Comparison of ENCODE assay signal across 8 mouse cellular contexts in the genomic region with DNA sequence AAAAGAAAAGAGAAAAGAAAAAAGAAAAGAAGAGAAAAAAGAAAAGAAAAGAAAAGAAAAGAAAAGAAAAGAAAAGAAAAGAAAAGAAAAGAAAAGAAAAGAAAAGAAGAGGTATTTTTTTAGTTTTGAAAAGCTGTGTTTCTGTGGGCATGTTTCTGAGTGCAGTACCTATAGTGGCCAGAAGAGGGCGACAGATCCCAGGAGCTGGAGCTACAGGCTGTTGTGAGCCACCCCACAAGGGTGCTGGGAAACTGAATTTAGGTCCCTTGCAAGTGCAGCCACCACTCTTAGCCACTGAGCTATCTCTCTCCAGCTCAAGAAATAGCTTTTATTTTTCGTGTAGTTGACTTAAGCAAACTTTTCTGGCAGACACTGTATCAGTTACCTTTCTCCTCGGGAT. TPM values are rescaled to one million over a fixed set of nuclear protein-coding genes. Genes with fewer than 3 reads are reported as not detected.
DNase-seq lines count a peak whose midpoint lies in the region; ATAC-seq and TF ChIP-seq lines count a peak whose summit lies in the region.

No protein-coding gene starts in this region.

- no peaks in the 10 kb centered on the region for H3K9me3 ChIP-seq in heart, postnatal 0 days (replicated peaks; ENCODE audit: control insufficient read depth, low read length)
- 0 out of 2 replicates have a peak, but pooled peaks cover 3% of the 10 kb centered on the region for H3K9me3 ChIP-seq in heart, embryonic 12.5 days (replicated peaks)
- H3K9me3 ChIP-seq in forebrain, embryonic 12.5 days, result peaks cover 8% of the 10 kb centered on the region; the same call in 1 of the 2 replicates
- H3K9me3 ChIP-seq in heart, embryonic 10.5 days, result no peaks in the 10 kb centered on the region

- no peak for ATAC-seq in heart, postnatal 0 days (ENCODE audit: insufficient read depth, low read depth)
- no peak for ATAC-seq in heart, embryonic 12.5 days (ENCODE audit: insufficient number of reproducible peaks, low FRiP score)
- no peak for ATAC-seq in forebrain, embryonic 12.5 days (ENCODE audit: low FRiP score)

- WGBS in heart, postnatal 0 days, result 60% methylated on average over 3 of the region's 3 CpGs
- WGBS in heart, embryonic 12.5 days, result 55% methylated on average over 3 of the region's 3 CpGs
- WGBS in spleen, adult 2 months, result 61% methylated on average over 3 of the region's 3 CpGs
- 60% methylated on average over 3 of the region's 3 CpGs for WGBS in forebrain, embryonic 12.5 days
- 59% methylated on average over 3 of the region's 3 CpGs for WGBS in heart, embryonic 10.5 days

- H3K27ac ChIP-seq in heart, postnatal 0 days (ENCODE audit: low read depth), result no peak overlapping the region
- no peak overlapping the region for H3K27ac ChIP-seq in heart, embryonic 12.5 days (ENCODE audit: poor library complexity, severe bottlenecking)
- H3K27ac ChIP-seq in spleen, adult 2 months (ENCODE audit: insufficient read depth, low read length), result no peak overlapping the region
- no peak overlapping the region for H3K27ac ChIP-seq in forebrain, embryonic 12.5 days
- H3K27ac ChIP-seq in heart, embryonic 10.5 days, result no peak overlapping the region

- H3K36me3 ChIP-seq in heart, postnatal 0 days (replicated peaks; ENCODE audit: control insufficient read depth, insufficient read depth, low read length), result no peaks in the 10 kb centered on the region
- H3K36me3 ChIP-seq in heart, embryonic 12.5 days, result no peaks in the 10 kb centered on the region
- H3K36me3 ChIP-seq in spleen, adult 2 months (ENCODE audit: control insufficient read depth, insufficient read depth, low read length), result no peaks in the 10 kb centered on the region
- no peaks in the 10 kb centered on the region for H3K36me3 ChIP-seq in forebrain, embryonic 12.5 days (replicated peaks)
- no peaks in the 10 kb centered on the region for H3K36me3 ChIP-seq in heart, embryonic 10.5 days

- no peaks in the 10 kb centered on the region for H3K4me1 ChIP-seq in heart, postnatal 0 days (ENCODE audit: control insufficient read depth, insufficient read depth)
- no peaks in the 10 kb centered on the region for H3K4me1 ChIP-seq in heart, embryonic 12.5 days (replicated peaks)
- no peaks in the 10 kb centered on the region for H3K4me1 ChIP-seq in spleen, adult 2 months (ENCODE audit: control insufficient read depth, insufficient read depth, insufficient read length)
- H3K4me1 ChIP-seq in forebrain, embryonic 12.5 days, result peaks cover 10% of the 10 kb centered on the region
- H3K4me1 ChIP-seq in heart, embryonic 10.5 days, result no peaks in the 10 kb centered on the region

- TF ChIP-seq POLR2A in spleen, adult 2 months (IDR thresholded peaks at IDR 0.05; ENCODE audit: low read depth, low read length), result no peak

- peak; percentile 50 for TF ChIP-seq CTCF in heart, postnatal 0 days (IDR thresholded peaks at IDR 0.05; ENCODE audit: low read depth)
- peak; percentile 68; the same call in 1 of the 2 replicates for TF ChIP-seq CTCF in spleen, adult 2 months (IDR thresholded peaks at IDR 0.05; ENCODE audit: extremely low read depth, insufficient read depth, insufficient read length, insufficient replicate concordance)

- H3K4me3 ChIP-seq in heart, postnatal 0 days (ENCODE audit: low read depth, low read length), result no peak overlapping the region
- no peak overlapping the region for H3K4me3 ChIP-seq in heart, embryonic 12.5 days
- H3K4me3 ChIP-seq in spleen, adult 2 months (ENCODE audit: extremely low read depth, insufficient read depth, insufficient read length), result no peak overlapping the region
- H3K4me3 ChIP-seq in forebrain, embryonic 12.5 days (replicated peaks), result no peak overlapping the region
- no peak overlapping the region for H3K4me3 ChIP-seq in heart, embryonic 10.5 days

- no peak overlapping the region for H3K9ac ChIP-seq in heart, postnatal 0 days (replicated peaks; ENCODE audit: low read depth, low read length)
- no peak overlapping the region for H3K9ac ChIP-seq in heart, embryonic 12.5 days
- no peak overlapping the region for H3K9ac ChIP-seq in forebrain, embryonic 12.5 days

- H3K4me2 ChIP-seq in heart, postnatal 0 days (ENCODE audit: low read depth, low read length), result no peak overlapping the region
- H3K4me2 ChIP-seq in heart, embryonic 12.5 days, result no peak overlapping the region
- no peak overlapping the region for H3K4me2 ChIP-seq in forebrain, embryonic 12.5 days

- no peak for TF ChIP-seq EP300 in heart, postnatal 0 days (IDR thresholded peaks at IDR 0.05; ENCODE audit: low read depth)

- no peaks in the 10 kb centered on the region for H3K27me3 ChIP-seq in heart, postnatal 0 days (ENCODE audit: control insufficient read depth, insufficient read depth, low read length)
- no peaks in the 10 kb centered on the region for H3K27me3 ChIP-seq in heart, embryonic 12.5 days (replicated peaks)
- no peaks in the 10 kb centered on the region for H3K27me3 ChIP-seq in spleen, adult 2 months (ENCODE audit: control insufficient read depth, insufficient read depth, low read length)
- no peaks in the 10 kb centered on the region for H3K27me3 ChIP-seq in forebrain, embryonic 12.5 days
- no peaks in the 10 kb centered on the region for H3K27me3 ChIP-seq in heart, embryonic 10.5 days (ENCODE audit: insufficient read depth, poor library complexity, severe bottlenecking)

- no peak for DNase-seq in heart, postnatal 0 days (ENCODE audit: low spot score)
- peak; percentile 23 for DNase-seq in urinary bladder, postnatal 25 days (ENCODE audit: low spot score)
- DNase-seq in urinary bladder, postnatal 10 days (ENCODE audit: low spot score), result no peak
- peak; percentile 70 for DNase-seq in induced T-regulatory cell, adult 2 months (ENCODE audit: low read depth)
- peak in 1 of 2 experiments; percentile 36 for DNase-seq in spleen, adult 2 months (ENCODE audit: low read depth in 1 of 2, low spot score in 2 of 2)
- no peak for DNase-seq in heart, embryonic 10.5 days (ENCODE audit: low spot score)

RNA-seq across cellular contexts. Expression of gene Pdcd5, which starts 11.9 kb away (rescaled TPM):
- total RNA-seq in heart, postnatal 0 days (2014; rRNA removed; ENCODE audit: low replicate concordance), result 24.5 and 45.6 TPM in 2 replicates
- 278 TPM in 2 replicates for polyA plus RNA-seq in heart, postnatal 0 days (2015; fragmentation: Nextera tagmentation; extraction: Ambion mirVana)
- polyA plus RNA-seq in heart, embryonic 12.5 days (2016; fragmentation: Nextera tagmentation; extraction: Ambion mirVana), result 293 and 296 TPM in 2 replicates
- 32.6 and 33.8 TPM in 2 replicates for polyA plus RNA-seq in spleen, adult 2 months (2012; rRNA removed)
- 265 and 275 TPM in 2 replicates for polyA plus RNA-seq in forebrain, embryonic 12.5 days (2016; fragmentation: Nextera tagmentation; extraction: Ambion mirVana)
- 321 and 332 TPM in 2 replicates for polyA plus RNA-seq in heart, embryonic 10.5 days (2016; fragmentation: Nextera tagmentation; extraction: Ambion mirVana)

Comparison
In these comparisons a context has a peak if more than half of its experiments do, and no peak if none do; other contexts are left out.
1. DNase-seq: peak in urinary bladder, postnatal 25 days (single experiment) and induced T-regulatory cell, adult 2 months (single experiment); none in heart, postnatal 0 days (single experiment), urinary bladder, postnatal 10 days (single experiment) and heart, embryonic 10.5 days (single experiment).